Mouse (Mus musculus) heart, adult 2 months (tissue): Measurements from ENCODE around the gene Isoc2b. TPM values are rescaled to one million over a fixed set of nuclear protein-coding genes. Genes with fewer than 3 reads are reported as not detected.
"Not testable (repeated sequence)": the region's sequence is repeated elsewhere in the genome, so short reads cannot be mapped to it uniquely, and the experiment has no call there.

Experiments
- DNase-seq, 2 experiments: peaks; one replicate each; pipeline ENCODE4 v3.0.0; 2021
- H3K27ac ChIP-seq: fragments of 200-600 bp; 2 replicates; pipeline ENCODE4 v1.8.1; 2022
- H3K27me3 ChIP-seq: fragments of 200-500 bp; 2 replicates; pipeline ENCODE4 v1.6.1; 2012; ENCODE audit warnings: mild to moderate bottlenecking, low read length, inconsistent platforms, mixed read lengths; ENCODE audit not compliant: control insufficient read depth, insufficient read depth
- H3K36me3 ChIP-seq: fragments of 200-500 bp; 2 replicates; pipeline ENCODE4 v1.6.1; 2012; ENCODE audit warnings: low read length, inconsistent platforms; ENCODE audit not compliant: control insufficient read depth, insufficient read depth
- H3K4me1 ChIP-seq: fragments of 200-500 bp; 2 replicates; pipeline ENCODE4 v1.6.1; 2011; ENCODE audit warnings: low read length; ENCODE audit not compliant: control insufficient read depth, insufficient read depth
- H3K4me3 ChIP-seq: fragments of 200-600 bp; 2 replicates; pipeline ENCODE4 v1.8.1; 2022
- H3K79me2 ChIP-seq: fragments of 200-500 bp; replicated peaks from 2 replicates; pipeline ENCODE4 v1.6.1; 2012; ENCODE audit warnings: mild to moderate bottlenecking, inconsistent platforms, low read length, moderate library complexity, mixed read lengths; ENCODE audit not compliant: control insufficient read depth, insufficient read depth
- H3K9ac ChIP-seq: fragments of 200-500 bp; 2 replicates; pipeline ENCODE4 v1.6.1; 2012; ENCODE audit warnings: low read depth, mild to moderate bottlenecking, control low read depth, inconsistent platforms, low read length, mixed read lengths
- CTCF ChIP-seq: fragments of 200-600 bp; IDR thresholded peaks from 2 replicates; pipeline ENCODE4 v1.8.1; 2022; ENCODE audit warnings: antibody characterized with exemption, mild to moderate bottlenecking, moderate library complexity
- EP300 ChIP-seq: fragments of 200-500 bp; IDR thresholded peaks from 2 replicates; pipeline ENCODE4 v1.6.1; 2011; ENCODE audit warnings: low read depth, low read length, control low read depth; ENCODE audit not compliant: insufficient read depth
- POLR2A ChIP-seq: fragments of 200-500 bp; IDR thresholded peaks from 2 replicates; pipeline ENCODE4 v1.6.1; 2011; ENCODE audit warnings: mild to moderate bottlenecking, low read depth, low read length, control low read depth; ENCODE audit not compliant: insufficient read depth
- WGBS: fragments of 180-500 bp; shearing (Covaris S2); methylation state at CpG from one replicate; pipeline ENCODE4 v1.1.7; 2018; 5-methylcytosine and 5-hydroxymethylcytosine counted together
- intact Hi-C: fragments of 180-260 bp; cut with DNase I; formaldehyde crosslinking; loops from one replicate; pipeline ENCODE4 v1.15.1; 2025
- polyA plus RNA-seq: library from polyadenylated mRNA; depleted of rRNA; stranded (reverse); fragments of >200 nt; gene quantifications from 2 replicates; pipeline ENCODE4 v1.2.3, GENCODE M21; 2012
- total RNA-seq, 2 experiments: library from RNA; stranded (reverse); gene quantifications; 2 replicates each; pipeline ENCODE4 v1.2.3; 2021

Gene Isoc2b
- total and polyA plus RNA-seq, 3 experiments = 3.5 to 10.3 (median 3.8) TPM

- no peak overlapping the region for H3K27ac ChIP-seq
- H3K9ac ChIP-seq = peak overlapping the region; percentile 11; the same call in 1 of the 2 replicates
- intact Hi-C loops = no loop called here
- WGBS = 1% methylated on average over 51 of the region's 51 CpGs
- H3K36me3 ChIP-seq = no peaks in the 10 kb centered on the region
- TF ChIP-seq CTCF (peak; percentile 66), POLR2A (no peak), EP300 (no peak)
- DNase-seq = peak; percentile 53 to 59
- no peaks in the 10 kb centered on the region for H3K4me1 ChIP-seq
- H3K27me3 ChIP-seq = peaks cover 10% of the 10 kb centered on the region
- H3K4me3 ChIP-seq = peak overlapping the region; percentile 38
- no peaks in the 10 kb centered on the region for H3K79me2 ChIP-seq
Measured at GRCm38 (mm10) chr7:4836351-4836792, 33.7 kb downstream of the Isoc2b start.

GRCm38 (mm10) chr7:4835631-4836327, 34.3 kb downstream of the Isoc2b start:
- Histone ChIP-seq H3K4me3 (peak overlapping the region; percentile 38), H3K36me3 (no peaks in the 10 kb centered on the region), H3K4me1 (no peaks in the 10 kb centered on the region), H3K27me3 (peaks cover 12% of the 10 kb centered on the region), H3K79me2 (no peaks in the 10 kb centered on the region), H3K27ac (no peak overlapping the region), H3K9ac (no peak overlapping the region)
- WGBS = 6% methylated on average over 33 of the region's 34 CpGs
- no peak for DNase-seq
- no peak for TF ChIP-seq POLR2A
- TF ChIP-seq CTCF = no peak
- no peak for TF ChIP-seq EP300
- intact Hi-C loops = no loop called here

GRCm38 (mm10) chr7:4830476-4830875, 39.6 kb downstream of the Isoc2b start:
- WGBS = 4% methylated on average over 12 of the region's 12 CpGs
- intact Hi-C loops = no loop called here
- H3K27me3 ChIP-seq = peaks cover 6% of the 10 kb centered on the region; the same call in 1 of the 2 replicates

GRCm38 (mm10) chr7:4825365-4825764, 44.7 kb downstream of the Isoc2b start:
- no peak overlapping the region for H3K27ac ChIP-seq
- intact Hi-C loops = no loop called here

More at GRCm38 (mm10) chr7:4830476-4830875, 39.6 kb downstream of the Isoc2b start:
- no peaks in the 10 kb centered on the region for H3K4me1 ChIP-seq
- DNase-seq = no peak
- H3K4me3 ChIP-seq = no peak overlapping the region
- no peak overlapping the region for H3K9ac ChIP-seq
- TF ChIP-seq POLR2A (no peak), EP300 (no peak), CTCF (no peak)
- H3K27ac ChIP-seq = no peak overlapping the region
- no peaks in the 10 kb centered on the region for H3K36me3 ChIP-seq
- H3K79me2 ChIP-seq = no peaks in the 10 kb centered on the region

GRCm38 (mm10) chr7:4822162-4822907, 47.7 kb downstream of the Isoc2b start:
- Histone ChIP-seq H3K27me3 (no peaks in the 10 kb centered on the region), H3K4me1 (no peaks in the 10 kb centered on the region), H3K4me3 (no peak overlapping the region), H3K36me3 (no peaks in the 10 kb centered on the region), H3K27ac (no peak overlapping the region), H3K9ac (no peak overlapping the region), H3K79me2 (no peaks in the 10 kb centered on the region)
- WGBS = 75% methylated on average over 6 of the region's 6 CpGs
- intact Hi-C loops = no loop called here
- no peak for DNase-seq
- TF ChIP-seq POLR2A = no peak
- TF ChIP-seq CTCF = no peak
- no peak for TF ChIP-seq EP300

More at GRCm38 (mm10) chr7:4825365-4825764, 44.7 kb downstream of the Isoc2b start:
- Histone ChIP-seq H3K4me1 (no peaks in the 10 kb centered on the region), H3K27me3 (peaks cover 2% of the 10 kb centered on the region; the same call in 1 of the 2 replicates), H3K79me2 (no peaks in the 10 kb centered on the region), H3K4me3 (no peak overlapping the region), H3K9ac (no peak overlapping the region), H3K36me3 (no peaks in the 10 kb centered on the region)
- 56% methylated on average over 4 of the region's 4 CpGs for WGBS
- TF ChIP-seq EP300 = no peak
- no peak for DNase-seq

GRCm38 (mm10) chr7:4821690-4822089, 48.4 kb downstream of the Isoc2b start:
- Histone ChIP-seq H3K27me3 (no peaks in the 10 kb centered on the region), H3K4me3 (no peak overlapping the region), H3K79me2 (no peaks in the 10 kb centered on the region), H3K4me1 (no peaks in the 10 kb centered on the region), H3K9ac (no peak overlapping the region), H3K36me3 (no peaks in the 10 kb centered on the region), H3K27ac (no peak overlapping the region)
- DNase-seq = no peak
- intact Hi-C loops = no loop called here
- WGBS = 79% methylated on average over 4 of the region's 4 CpGs
- no peak for TF ChIP-seq EP300
- no peak for TF ChIP-seq CTCF
- TF ChIP-seq POLR2A = no peak

GRCm38 (mm10) chr7:4820925-4821324, 49.1 kb downstream of the Isoc2b start:
- H3K36me3 ChIP-seq, H3K4me3 ChIP-seq, H3K9ac ChIP-seq, H3K27ac ChIP-seq, intact Hi-C loops, H3K79me2 ChIP-seq, DNase-seq, H3K4me1 ChIP-seq, H3K27me3 ChIP-seq: not testable (repeated sequence)
- 91% methylated on average over 7 of the region's 7 CpGs for WGBS
